Mouse (Mus musculus) heart, embryonic 11.5 days (tissue): ENCODE results near the gene Adra2a. TPM values are rescaled to one million over a fixed set of nuclear protein-coding genes. Genes with fewer than 3 reads are reported as not detected.

ENCODE experiments used
- ATAC-seq: fragments of 200-750 bp; cut with Nextera tagmentation; replicated peaks from 2 replicates; pipeline ENCODE4 v1.8.0; 2017; ENCODE audit warnings: moderate library complexity; ENCODE audit not compliant: insufficient number of reproducible peaks, low FRiP score, low TSS enrichment
- H3K27ac ChIP-seq: fragments of 300-500 bp; sonication (generic); 2 replicates; pipeline ENCODE4 v1.5.1; 2014; ENCODE audit warnings: mild to moderate bottlenecking, low read depth, low read length
- H3K27me3 ChIP-seq: fragments of 300-500 bp; sonication (generic); 2 replicates; pipeline ENCODE4 v1.6.1; 2014; ENCODE audit warnings: mild to moderate bottlenecking, low read length, mixed read lengths; ENCODE audit not compliant: control insufficient read depth, insufficient read depth
- H3K36me3 ChIP-seq: fragments of 300-500 bp; sonication (generic); 2 replicates; pipeline ENCODE4 v1.6.1; 2014; ENCODE audit warnings: mild to moderate bottlenecking, low read length, moderate library complexity, mixed read lengths; ENCODE audit not compliant: control insufficient read depth, insufficient read depth
- H3K4me1 ChIP-seq: fragments of 300-500 bp; sonication (generic); 2 replicates; pipeline ENCODE4 v1.6.1; 2014; ENCODE audit warnings: low read length; ENCODE audit not compliant: control insufficient read depth, insufficient read depth
- H3K4me2 ChIP-seq: fragments of 300-500 bp; sonication (generic); 2 replicates; pipeline ENCODE4 v1.6.1; 2014; ENCODE audit warnings: mild to moderate bottlenecking, moderate library complexity
- H3K4me3 ChIP-seq: fragments of 300-500 bp; sonication (generic); 2 replicates; pipeline ENCODE4 v1.5.1; 2014; ENCODE audit warnings: low read depth, low read length
- H3K9ac ChIP-seq: fragments of 300-500 bp; sonication (generic); 2 replicates; pipeline ENCODE4 v1.6.1; 2014; ENCODE audit warnings: mild to moderate bottlenecking, low read depth, low read length, moderate library complexity
- H3K9me3 ChIP-seq: fragments of 300-500 bp; sonication (generic); replicated peaks from 2 replicates; pipeline ENCODE4 v1.6.1; 2016; ENCODE audit warnings: low read length; ENCODE audit not compliant: control insufficient read depth
- WGBS: fragments of 180-500 bp; shearing (Covaris S2); extraction: QIAGEN DNeasy Blood & Tissue Kit; methylation state at CpG from one replicate; pipeline ENCODE4 v1.1.7; 2014; ENCODE audit not compliant: insufficient replicate concordance; 5-methylcytosine and 5-hydroxymethylcytosine counted together
- polyA plus RNA-seq: library from polyadenylated mRNA; unstranded; fragments of >200 nt; fragmentation: Nextera tagmentation; extraction: Ambion mirVana; gene quantifications from 2 replicates; pipeline ENCODE4 v1.2.1, GENCODE M21; 2014

Adra2a gene
- 0.10 TPM in 1 of 2 replicates, not detected in the other for polyA plus RNA-seq

GRCm38 (mm10) chr19:54043851-54044250, at the start of gene Adra2a:
Gene Adra2a (plus strand): TSS chr19:54044151.
- Histone ChIP-seq H3K4me3 (peak within 1 kb of the TSS; percentile 56), H3K9me3 (no peaks in the 10 kb centered on the region), H3K4me1 (peaks cover 34% of the 10 kb centered on the region), H3K27ac (no peak within 1 kb of the TSS), H3K9ac (peak within 1 kb of the TSS; percentile 58; the same call in 1 of the 2 replicates), H3K4me2 (peak within 1 kb of the TSS; percentile 96), H3K27me3 (peaks cover 42% of the 10 kb centered on the region), H3K36me3 (no peaks in the 10 kb centered on the region)
- no peak for ATAC-seq
- 62% methylated on average over 5 of the region's 5 CpGs for WGBS

DNA sequence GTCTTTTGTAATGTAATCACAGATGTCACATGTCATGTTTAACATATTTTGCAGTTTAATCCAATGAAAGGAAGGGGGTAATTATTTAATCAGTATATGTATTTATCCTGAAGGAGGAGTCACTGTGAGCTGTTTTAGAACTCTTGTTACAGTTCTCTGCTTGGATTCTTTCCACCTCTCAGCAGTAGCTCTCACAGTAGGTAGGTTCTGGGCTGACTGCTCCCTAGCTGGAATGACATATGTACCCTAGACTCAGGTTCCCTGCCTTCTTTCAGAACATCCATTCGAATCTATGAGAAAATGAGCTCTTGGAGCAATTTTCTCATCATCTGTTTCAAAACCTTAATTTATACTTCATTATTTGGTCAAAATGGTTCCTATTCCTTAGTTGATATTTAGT, 49.7 kb upstream of the Adra2a start:
- ATAC-seq: no peak
- H3K4me1 ChIP-seq: no peaks in the 10 kb centered on the region
- no peaks in the 10 kb centered on the region for H3K36me3 ChIP-seq
- no peak overlapping the region for H3K27ac ChIP-seq
- H3K9ac ChIP-seq: no peak overlapping the region
- WGBS: 76% methylated on average over 1 of the region's 1 CpGs
- H3K4me2 ChIP-seq: no peak overlapping the region
- no peaks in the 10 kb centered on the region for H3K27me3 ChIP-seq
- no peak overlapping the region for H3K4me3 ChIP-seq
- no peaks in the 10 kb centered on the region for H3K9me3 ChIP-seq

GRCm38 (mm10) chr19:54010973-54011372, 33.0 kb upstream of the Adra2a start:
- Histone ChIP-seq H3K4me1 (no peaks in the 10 kb centered on the region), H3K27me3 (no peaks in the 10 kb centered on the region), H3K4me2 (no peak overlapping the region), H3K27ac (no peak overlapping the region), H3K36me3 (no peaks in the 10 kb centered on the region), H3K9me3 (no peaks in the 10 kb centered on the region), H3K4me3 (no peak overlapping the region), H3K9ac (no peak overlapping the region)
- WGBS: 81% methylated on average over 4 of the region's 4 CpGs
- ATAC-seq: no peak

GRCm38 (mm10) chr19:54014999-54015398, 29.0 kb upstream of the Adra2a start:
- H3K27me3 ChIP-seq: no peaks in the 10 kb centered on the region
- H3K9ac ChIP-seq: no peak overlapping the region
- no peaks in the 10 kb centered on the region for H3K9me3 ChIP-seq
- no peak overlapping the region for H3K27ac ChIP-seq
- WGBS: 93% methylated on average over 5 of the region's 5 CpGs
- H3K36me3 ChIP-seq: no peaks in the 10 kb centered on the region
- H3K4me2 ChIP-seq: no peak overlapping the region
- no peak for ATAC-seq
- H3K4me1 ChIP-seq: no peaks in the 10 kb centered on the region
- no peak overlapping the region for H3K4me3 ChIP-seq

GRCm38 (mm10) chr19:54015503-54015902, 28.4 kb upstream of the Adra2a start:
- no peaks in the 10 kb centered on the region for H3K36me3 ChIP-seq
- no peak overlapping the region for H3K27ac ChIP-seq
- no peak for ATAC-seq
- no peaks in the 10 kb centered on the region for H3K9me3 ChIP-seq
- H3K27me3 ChIP-seq: no peaks in the 10 kb centered on the region
- H3K4me3 ChIP-seq: no peak overlapping the region
- no peak overlapping the region for H3K9ac ChIP-seq
- no peaks in the 10 kb centered on the region for H3K4me1 ChIP-seq
- no peak overlapping the region for H3K4me2 ChIP-seq
- 89% methylated on average over 5 of the region's 5 CpGs for WGBS

DNA sequence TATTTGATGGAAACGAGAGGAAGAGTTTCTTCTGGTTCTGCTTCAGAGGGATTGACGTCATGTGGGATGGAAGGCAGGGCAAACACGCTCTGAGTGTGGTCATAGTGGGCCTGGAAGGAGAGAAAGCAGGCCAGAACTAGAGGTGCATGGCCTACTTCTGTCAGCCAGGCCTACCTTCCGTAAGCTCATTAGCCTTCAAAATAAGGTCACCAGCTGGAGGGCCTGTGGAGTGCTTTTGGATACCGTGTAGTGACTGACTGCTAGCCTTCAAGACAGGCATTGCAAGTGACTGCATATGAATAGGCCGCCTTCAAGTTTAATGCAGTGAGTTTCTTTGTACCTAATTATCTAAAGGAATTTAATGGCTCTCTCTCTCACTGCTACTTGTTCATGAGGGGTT, 8.9 kb upstream of the Adra2a start:
- H3K4me1 ChIP-seq: no peaks in the 10 kb centered on the region
- WGBS: 89% methylated on average over 6 of the region's 6 CpGs

GRCm38 (mm10) chr19:54039441-54039840, 4.5 kb upstream of the Adra2a start:
- no peak for ATAC-seq

More for the DNA sequence above, 8.9 kb upstream of the Adra2a start:
- Histone ChIP-seq H3K4me2 (no peak overlapping the region), H3K36me3 (peaks cover 2% of the 10 kb centered on the region; the same call in 1 of the 2 replicates), H3K4me3 (no peak overlapping the region), H3K9me3 (no peaks in the 10 kb centered on the region), H3K27ac (no peak overlapping the region), H3K27me3 (no peaks in the 10 kb centered on the region), H3K9ac (no peak overlapping the region)
- no peak for ATAC-seq

DNA sequence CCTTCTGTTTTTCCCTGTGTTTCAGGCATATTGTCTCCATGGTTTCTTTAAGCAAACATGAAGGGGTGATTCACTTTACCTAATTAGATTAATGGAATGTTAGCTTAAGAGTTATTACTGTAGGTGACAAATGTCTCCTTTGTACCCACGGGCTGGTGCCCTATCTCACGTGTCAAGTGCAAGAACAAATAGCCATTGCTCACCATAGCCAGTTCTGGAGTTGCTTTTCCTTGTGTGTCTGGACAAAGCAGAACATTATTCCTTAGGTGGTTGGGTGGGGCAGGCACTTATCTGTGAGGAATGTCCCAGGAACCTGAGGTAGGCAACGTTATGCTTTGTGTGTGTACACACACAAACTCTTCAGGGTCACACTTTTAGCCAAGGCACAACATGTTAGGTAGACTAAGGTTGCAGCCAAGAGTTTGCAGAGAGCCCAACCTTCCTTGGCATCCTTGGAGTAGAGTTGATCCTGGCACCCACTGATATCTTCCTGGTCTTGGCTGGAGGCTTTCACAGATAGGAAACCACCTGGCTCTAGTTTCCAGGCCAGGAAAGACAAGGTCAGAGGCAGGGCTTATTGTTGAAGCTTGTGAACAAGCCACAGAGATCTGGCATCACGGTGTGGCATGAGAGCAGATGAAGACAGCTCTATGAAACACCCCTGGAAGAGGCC, 3.5 kb upstream of the Adra2a start:
- Histone ChIP-seq H3K4me3 (no peak overlapping the region), H3K9me3 (no peaks in the 10 kb centered on the region), H3K27ac (no peak overlapping the region), H3K9ac (no peak overlapping the region), H3K27me3 (peaks cover 9% of the 10 kb centered on the region; the same call in 1 of the 2 replicates), H3K4me1 (0 out of 2 replicates have a peak, but pooled peaks cover 5% of the 10 kb centered on the region), H3K36me3 (no peaks in the 10 kb centered on the region), H3K4me2 (no peak overlapping the region)
- ATAC-seq: no peak
- 50% methylated on average over 4 of the region's 4 CpGs for WGBS

More at GRCm38 (mm10) chr19:54039441-54039840, 4.5 kb upstream of the Adra2a start:
- H3K4me1 ChIP-seq: 0 out of 2 replicates have a peak, but pooled peaks cover under 1% of the 10 kb centered on the region
- 0 out of 2 replicates have a peak, but pooled peaks cover 2% of the 10 kb centered on the region for H3K27me3 ChIP-seq
- 73% methylated on average over 7 of the region's 7 CpGs for WGBS
- H3K4me2 ChIP-seq: no peak overlapping the region
- no peak overlapping the region for H3K27ac ChIP-seq
- H3K4me3 ChIP-seq: no peak overlapping the region
- no peaks in the 10 kb centered on the region; the same call in 1 of the 2 replicates for H3K36me3 ChIP-seq
- H3K9ac ChIP-seq: no peak overlapping the region
- H3K9me3 ChIP-seq: no peaks in the 10 kb centered on the region

DNA sequence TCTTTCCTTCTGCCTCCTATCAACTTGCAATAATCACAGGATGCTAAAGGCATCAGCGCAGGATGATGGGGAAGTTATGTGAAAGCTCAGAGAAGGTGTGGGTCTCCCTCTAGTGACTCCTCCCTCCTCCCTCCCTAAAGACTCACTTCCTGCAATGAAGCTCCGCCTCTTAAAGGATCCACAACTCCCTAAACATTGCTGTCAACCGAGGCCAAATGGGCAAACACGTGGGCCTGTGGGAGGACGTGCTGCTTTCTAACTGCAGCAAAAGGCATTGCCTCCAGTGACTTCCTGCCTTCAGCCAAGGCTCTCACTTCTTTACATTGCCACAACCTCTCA, 3.0 kb upstream of the Adra2a start:
- no peak overlapping the region for H3K27ac ChIP-seq
- peaks cover 14% of the 10 kb centered on the region for H3K27me3 ChIP-seq
- H3K4me2 ChIP-seq: no peak overlapping the region
- no peak overlapping the region for H3K4me3 ChIP-seq
- no peaks in the 10 kb centered on the region for H3K9me3 ChIP-seq
- 22% methylated on average over 5 of the region's 5 CpGs for WGBS
- H3K4me1 ChIP-seq: peaks cover 9% of the 10 kb centered on the region
- no peak for ATAC-seq
- no peaks in the 10 kb centered on the region for H3K36me3 ChIP-seq
- H3K9ac ChIP-seq: no peak overlapping the region
